Mouse (Mus musculus): ENCODE results near the gene Olfr1246. TPM values are rescaled to one million over a fixed set of nuclear protein-coding genes. Genes with fewer than 3 reads are reported as not detected.

Olfr1246 gene
- polyA plus RNA-seq, 1 experiment from 2014 or later = not detected

Other genes with a start within 250 kb of the Olfr1246 start
- not detected in 2 replicates for gene Olfr1234, start 228.3 kb downstream of the Olfr1246 start, polyA plus RNA-seq (2014; fragmentation: Nextera tagmentation; extraction: Ambion mirVana)
- not detected in 2 replicates for gene Olfr1238, start 183.5 kb downstream of the Olfr1246 start, polyA plus RNA-seq (2014; fragmentation: Nextera tagmentation; extraction: Ambion mirVana)
- not detected in 2 replicates for gene Olfr1239, start 172.8 kb downstream of the Olfr1246 start, polyA plus RNA-seq (2014; fragmentation: Nextera tagmentation; extraction: Ambion mirVana)
- gene Olfr1240, start 150.2 kb downstream of the Olfr1246 start, polyA plus RNA-seq (2014; fragmentation: Nextera tagmentation; extraction: Ambion mirVana) = not detected in 2 replicates
- not detected in 2 replicates for gene Olfr1241, start 106.0 kb downstream of the Olfr1246 start, polyA plus RNA-seq (2014; fragmentation: Nextera tagmentation; extraction: Ambion mirVana)
- gene Olfr1242, start 94.8 kb downstream of the Olfr1246 start, polyA plus RNA-seq (2014; fragmentation: Nextera tagmentation; extraction: Ambion mirVana) = not detected in 2 replicates
- not detected in 2 replicates for gene Olfr1243, start 61.7 kb downstream of the Olfr1246 start, polyA plus RNA-seq (2014; fragmentation: Nextera tagmentation; extraction: Ambion mirVana)
- not detected in 2 replicates for gene Olfr1245, start 14.7 kb downstream of the Olfr1246 start, polyA plus RNA-seq (2014; fragmentation: Nextera tagmentation; extraction: Ambion mirVana)
- gene Olfr1247, start 21.0 kb upstream of the Olfr1246 start, polyA plus RNA-seq (2014; fragmentation: Nextera tagmentation; extraction: Ambion mirVana) = not detected in 2 replicates
- not detected in 2 replicates for gene Olfr1248, start 25.1 kb upstream of the Olfr1246 start, polyA plus RNA-seq (2014; fragmentation: Nextera tagmentation; extraction: Ambion mirVana)
- not detected in 2 replicates for gene Olfr1249, start 41.8 kb upstream of the Olfr1246 start, polyA plus RNA-seq (2014; fragmentation: Nextera tagmentation; extraction: Ambion mirVana)
- gene Olfr1250, start 68.3 kb upstream of the Olfr1246 start, polyA plus RNA-seq (2014; fragmentation: Nextera tagmentation; extraction: Ambion mirVana) = not detected in 2 replicates
- gene Olfr1251, start 78.8 kb upstream of the Olfr1246 start, polyA plus RNA-seq (2014; fragmentation: Nextera tagmentation; extraction: Ambion mirVana) = not detected in 2 replicates
- not detected in 2 replicates for gene Olfr1252, start 131.9 kb upstream of the Olfr1246 start, polyA plus RNA-seq (2014; fragmentation: Nextera tagmentation; extraction: Ambion mirVana)
- gene Olfr1253, start 163.9 kb upstream of the Olfr1246 start, polyA plus RNA-seq (2014; fragmentation: Nextera tagmentation; extraction: Ambion mirVana) = not detected in 2 replicates
- gene Olfr1254, start 200.5 kb upstream of the Olfr1246 start, polyA plus RNA-seq (2014; fragmentation: Nextera tagmentation; extraction: Ambion mirVana) = not detected in 2 replicates
- not detected in 2 replicates for gene Olfr1255, start 218.9 kb upstream of the Olfr1246 start, polyA plus RNA-seq (2014; fragmentation: Nextera tagmentation; extraction: Ambion mirVana)
- not detected in 2 replicates for gene Olfr1256, start 248.4 kb upstream of the Olfr1246 start, polyA plus RNA-seq (2014; fragmentation: Nextera tagmentation; extraction: Ambion mirVana)

Measured in heart, embryonic 11.5 days (tissue).